Mouse (Mus musculus): ENCODE data around the gene Fam131a. TPM values are rescaled to one million over a fixed set of nuclear protein-coding genes. Genes with fewer than 3 reads are reported as not detected.

The Fam131a gene
- total and polyA plus RNA-seq, 2 experiments from 2014 or later, result 8.7 to 25.5 TPM

- no peak overlapping the region for H3K27ac ChIP-seq (ENCODE audit: low read depth)
- ATAC-seq (ENCODE audit: insufficient read depth, low read depth) (no peak), DNase-seq (ENCODE audit: low spot score) (no peak)
- TF ChIP-seq EP300 (IDR thresholded peaks at IDR 0.05; ENCODE audit: low read depth) (no peak), CTCF (IDR thresholded peaks at IDR 0.05; ENCODE audit: low read depth) (no peak)
- no peak overlapping the region for H3K4me2 ChIP-seq (ENCODE audit: low read depth, low read length)
- no peaks in the 10 kb centered on the region for H3K9me3 ChIP-seq (replicated peaks; ENCODE audit: control insufficient read depth, low read length)
- H3K9ac ChIP-seq (replicated peaks; ENCODE audit: low read depth, low read length), result no peak overlapping the region
- WGBS, result 47% methylated on average over 4 of the region's 4 CpGs
- H3K4me3 ChIP-seq (ENCODE audit: low read depth, low read length), result no peak overlapping the region
- no peaks in the 10 kb centered on the region for H3K27me3 ChIP-seq (ENCODE audit: control insufficient read depth, insufficient read depth, low read length)
- H3K4me1 ChIP-seq (ENCODE audit: control insufficient read depth, insufficient read depth), result 0 out of 2 replicates have a peak, but pooled peaks cover 7% of the 10 kb centered on the region
- H3K36me3 ChIP-seq (replicated peaks; ENCODE audit: control insufficient read depth, insufficient read depth, low read length), result peaks cover 5% of the 10 kb centered on the region
Measured at GRCm38 (mm10) chr16:20723247-20723646, 30.2 kb downstream of the Fam131a start.

DNA sequence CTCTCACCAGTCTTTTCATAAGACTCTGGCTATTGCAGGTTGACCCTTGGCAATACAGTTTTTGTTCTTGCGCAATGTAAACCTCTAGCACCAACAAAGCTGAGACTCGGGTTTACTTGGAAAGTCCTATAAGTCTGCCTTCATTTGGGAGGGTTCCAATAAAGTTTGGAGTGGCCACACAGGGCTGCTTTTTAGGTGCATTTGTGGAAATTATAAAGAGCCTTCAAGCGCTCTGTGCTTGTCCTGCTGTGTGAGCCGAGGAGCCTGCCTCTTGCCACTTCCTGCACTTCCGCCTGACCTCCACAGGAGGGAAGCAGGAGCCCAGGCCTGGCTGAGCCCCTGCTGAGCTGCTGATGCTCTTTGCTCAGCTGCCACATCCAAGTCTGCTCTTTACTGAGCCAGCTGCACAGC is 31.3 kb downstream of the Fam131a start:
- peaks cover 5% of the 10 kb centered on the region for H3K36me3 ChIP-seq (replicated peaks; ENCODE audit: control insufficient read depth, insufficient read depth, low read length)
- no peaks in the 10 kb centered on the region for H3K27me3 ChIP-seq (ENCODE audit: control insufficient read depth, insufficient read depth, low read length)
- peak; percentile 91 for TF ChIP-seq CTCF (IDR thresholded peaks at IDR 0.05; ENCODE audit: low read depth)
- TF ChIP-seq EP300 (IDR thresholded peaks at IDR 0.05; ENCODE audit: low read depth), result no peak
- no peak overlapping the region for H3K4me3 ChIP-seq (ENCODE audit: low read depth, low read length)
- no peaks in the 10 kb centered on the region for H3K9me3 ChIP-seq (replicated peaks; ENCODE audit: control insufficient read depth, low read length)
- ATAC-seq (ENCODE audit: insufficient read depth, low read depth) (peak; percentile 83), DNase-seq (ENCODE audit: low spot score) (peak; percentile 64)
- H3K4me2 ChIP-seq (ENCODE audit: low read depth, low read length), result no peak overlapping the region
- 36% methylated on average over 5 of the region's 5 CpGs for WGBS
- no peak overlapping the region for H3K27ac ChIP-seq (ENCODE audit: low read depth)
- no peaks in the 10 kb centered on the region for H3K4me1 ChIP-seq (ENCODE audit: control insufficient read depth, insufficient read depth)
- H3K9ac ChIP-seq (replicated peaks; ENCODE audit: low read depth, low read length), result no peak overlapping the region

- H3K9ac ChIP-seq (replicated peaks; ENCODE audit: low read depth, low read length), result no peak overlapping the region
- ATAC-seq (ENCODE audit: insufficient read depth, low read depth) (no peak), DNase-seq (ENCODE audit: low spot score) (no peak)
- H3K9me3 ChIP-seq (replicated peaks; ENCODE audit: control insufficient read depth, low read length), result no peaks in the 10 kb centered on the region
- 73% methylated on average over 7 of the region's 7 CpGs for WGBS
- H3K4me3 ChIP-seq (ENCODE audit: low read depth, low read length), result no peak overlapping the region
- no peaks in the 10 kb centered on the region for H3K27me3 ChIP-seq (ENCODE audit: control insufficient read depth, insufficient read depth, low read length)
- H3K4me2 ChIP-seq (ENCODE audit: low read depth, low read length), result no peak overlapping the region
- TF ChIP-seq CTCF (IDR thresholded peaks at IDR 0.05; ENCODE audit: low read depth), result no peak
- TF ChIP-seq EP300 (IDR thresholded peaks at IDR 0.05; ENCODE audit: low read depth), result no peak
- H3K27ac ChIP-seq (ENCODE audit: low read depth), result no peak overlapping the region
- peaks cover 5% of the 10 kb centered on the region for H3K36me3 ChIP-seq (replicated peaks; ENCODE audit: control insufficient read depth, insufficient read depth, low read length)
- no peaks in the 10 kb centered on the region for H3K4me1 ChIP-seq (ENCODE audit: control insufficient read depth, insufficient read depth)
Measured at GRCm38 (mm10) chr16:20725321-20725720, 32.3 kb downstream of the Fam131a start.

- DNase-seq (ENCODE audit: low spot score), result no peak
Measured at GRCm38 (mm10) chr16:20725750-20726149, 32.7 kb downstream of the Fam131a start.

DNA sequence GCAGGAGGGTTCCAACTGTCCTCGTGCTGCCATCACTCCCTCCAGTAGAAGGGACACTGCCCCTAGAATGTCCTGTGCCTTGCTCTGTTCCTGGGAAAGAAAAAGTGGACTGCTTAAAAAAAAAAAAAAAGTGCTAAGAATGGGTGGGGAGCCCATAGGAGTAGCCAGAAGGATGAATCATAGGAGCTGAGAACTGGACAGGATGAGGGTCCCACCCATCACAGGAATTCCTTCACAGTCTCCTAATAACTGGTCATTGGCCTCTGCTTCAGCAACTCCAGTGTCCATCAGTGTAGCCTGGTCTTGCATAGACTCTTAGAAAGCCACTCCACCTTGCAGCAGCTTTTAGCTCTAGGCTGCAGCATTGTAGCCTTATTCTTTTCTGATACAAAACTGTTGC is 33.3 kb downstream of the Fam131a start:
- TF ChIP-seq CTCF (IDR thresholded peaks at IDR 0.05; ENCODE audit: low read depth) (no peak), EP300 (IDR thresholded peaks at IDR 0.05; ENCODE audit: low read depth) (no peak)
- H3K36me3 ChIP-seq (replicated peaks; ENCODE audit: control insufficient read depth, insufficient read depth, low read length), result peaks cover 3% of the 10 kb centered on the region; the same call in 1 of the 2 replicates
- no peak overlapping the region for H3K9ac ChIP-seq (replicated peaks; ENCODE audit: low read depth, low read length)
- no peak for DNase-seq (ENCODE audit: low spot score)
- ATAC-seq (ENCODE audit: insufficient read depth, low read depth), result 0 out of 2 replicates have a peak, but pooled peaks have one; percentile 52
- H3K4me2 ChIP-seq (ENCODE audit: low read depth, low read length), result no peak overlapping the region
- H3K9me3 ChIP-seq (replicated peaks; ENCODE audit: control insufficient read depth, low read length), result no peaks in the 10 kb centered on the region
- WGBS, result 29% methylated on average over 1 of the region's 1 CpGs
- H3K4me3 ChIP-seq (ENCODE audit: low read depth, low read length), result no peak overlapping the region
- H3K27ac ChIP-seq (ENCODE audit: low read depth), result no peak overlapping the region
- H3K4me1 ChIP-seq (ENCODE audit: control insufficient read depth, insufficient read depth), result no peaks in the 10 kb centered on the region
- H3K27me3 ChIP-seq (ENCODE audit: control insufficient read depth, insufficient read depth, low read length), result peaks cover 4% of the 10 kb centered on the region; the same call in 1 of the 2 replicates

More at GRCm38 (mm10) chr16:20725750-20726149, 32.7 kb downstream of the Fam131a start:
- peaks cover 5% of the 10 kb centered on the region; the same call in 1 of the 2 replicates for H3K36me3 ChIP-seq (replicated peaks; ENCODE audit: control insufficient read depth, insufficient read depth, low read length)
- TF ChIP-seq CTCF (IDR thresholded peaks at IDR 0.05; ENCODE audit: low read depth) (no peak), EP300 (IDR thresholded peaks at IDR 0.05; ENCODE audit: low read depth) (no peak)
- H3K27me3 ChIP-seq (ENCODE audit: control insufficient read depth, insufficient read depth, low read length), result no peaks in the 10 kb centered on the region
- H3K4me1 ChIP-seq (ENCODE audit: control insufficient read depth, insufficient read depth), result no peaks in the 10 kb centered on the region
- H3K9ac ChIP-seq (replicated peaks; ENCODE audit: low read depth, low read length), result no peak overlapping the region
- 66% methylated on average over 4 of the region's 4 CpGs for WGBS
- ATAC-seq (ENCODE audit: insufficient read depth, low read depth), result no peak
- no peaks in the 10 kb centered on the region for H3K9me3 ChIP-seq (replicated peaks; ENCODE audit: control insufficient read depth, low read length)
- H3K4me2 ChIP-seq (ENCODE audit: low read depth, low read length), result no peak overlapping the region
- no peak overlapping the region for H3K27ac ChIP-seq (ENCODE audit: low read depth)
- no peak overlapping the region for H3K4me3 ChIP-seq (ENCODE audit: low read depth, low read length)

GRCm38 (mm10) chr16:20730293-20730711 is 37.3 kb downstream of the Fam131a start:
- Histone ChIP-seq H3K27me3 (ENCODE audit: control insufficient read depth, insufficient read depth, low read length) (peaks cover 43% of the 10 kb centered on the region), H3K4me1 (ENCODE audit: control insufficient read depth, insufficient read depth) (peaks cover 10% of the 10 kb centered on the region; the same call in 1 of the 2 replicates), H3K9ac (replicated peaks; ENCODE audit: low read depth, low read length) (no peak overlapping the region), H3K4me2 (ENCODE audit: low read depth, low read length) (no peak overlapping the region), H3K36me3 (replicated peaks; ENCODE audit: control insufficient read depth, insufficient read depth, low read length) (no peaks in the 10 kb centered on the region), H3K4me3 (ENCODE audit: low read depth, low read length) (no peak overlapping the region), H3K9me3 (replicated peaks; ENCODE audit: control insufficient read depth, low read length) (no peaks in the 10 kb centered on the region), H3K27ac (ENCODE audit: low read depth) (no peak overlapping the region)
- WGBS, result 27% methylated on average over 5 of the region's 5 CpGs
- TF ChIP-seq CTCF (IDR thresholded peaks at IDR 0.05; ENCODE audit: low read depth) (no peak), EP300 (IDR thresholded peaks at IDR 0.05; ENCODE audit: low read depth) (no peak)
- DNase-seq (ENCODE audit: low spot score) (no peak), ATAC-seq (ENCODE audit: insufficient read depth, low read depth) (no peak)
